Comparison of ENCODE assay signal across 9 mouse cellular contexts in the genomic region with DNA sequence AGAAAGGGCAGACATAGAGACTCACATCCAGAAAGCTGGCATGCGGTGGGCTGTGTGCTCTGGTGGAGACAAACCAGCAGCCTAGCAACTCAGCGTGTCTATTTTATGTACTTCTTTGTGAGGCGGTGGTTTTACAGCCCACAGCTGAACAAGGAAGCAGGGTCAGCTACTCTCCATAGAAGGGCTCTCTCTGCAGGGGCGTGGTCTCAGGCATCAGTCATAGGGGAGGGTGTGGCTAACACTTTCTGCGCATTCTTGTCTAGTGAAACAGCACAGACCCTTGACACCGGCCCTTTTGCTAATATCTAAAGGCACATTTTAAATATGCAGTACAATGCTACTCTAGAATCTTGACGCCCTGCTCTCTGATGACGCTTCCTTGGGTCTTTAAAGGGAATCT.
A peak's percentile ranks its signal among the peaks of the same experiment; 100 is the strongest.
DNase-seq lines count a peak whose midpoint lies in the region; ATAC-seq lines count a peak whose summit lies in the region.
"Had no signal": no experiment of that assay in that cellular context is flagged by ENCODE, and none has a peak within 500 bp of the region (broad histone marks: within the 10 kb centered on the region; RNA-seq: fewer than 3 reads in every experiment).

No protein-coding gene starts in this region.

- H3K4me1 ChIP-seq in heart, embryonic 16.5 days (ENCODE audit: control insufficient read depth, insufficient read depth, low read length): no peaks in the 10 kb centered on the region
- H3K4me1 ChIP-seq: hindbrain, embryonic 15.5 days had no signal

- WGBS in heart, embryonic 16.5 days: 69% methylated on average over 8 of the region's 8 CpGs

- H3K9ac ChIP-seq in heart, embryonic 16.5 days (ENCODE audit: low read length): no peak overlapping the region
- H3K9ac ChIP-seq: hindbrain, embryonic 15.5 days had no signal

- DNase-seq in heart, adult 18-20 months: no peak
- DNase-seq in 416B (ENCODE audit: low read depth): peak; percentile 39
- peak; percentile 26 for DNase-seq in embryo, embryonic 11 days
- DNase-seq in gastrocnemius, postnatal 4 days (ENCODE audit: low spot score in 2 of 2): no peak
- no peak for DNase-seq in frontal cortex, postnatal 36 days (ENCODE audit: low spot score in 2 of 2)
- no peak for DNase-seq in layer of hippocampus, adult 9-11 months

- no peak overlapping the region for H3K27ac ChIP-seq in heart, embryonic 16.5 days (ENCODE audit: low read length)
- H3K27ac ChIP-seq: hindbrain, embryonic 15.5 days had no signal

- H3K9me3 ChIP-seq in heart, embryonic 16.5 days (replicated peaks; ENCODE audit: control insufficient read depth, low read length): no peaks in the 10 kb centered on the region
- H3K9me3 ChIP-seq: hindbrain, embryonic 15.5 days had no signal

- H3K4me3 ChIP-seq in heart, embryonic 16.5 days (ENCODE audit: low read length): no peak overlapping the region
- H3K4me3 ChIP-seq: hindbrain, embryonic 15.5 days had no signal

- ATAC-seq in heart, embryonic 16.5 days (replicated peaks; ENCODE audit: extremely low read depth, insufficient read depth, low FRiP score): 0 out of 2 replicates have a peak, but pooled peaks have one; percentile 32
- ATAC-seq in monocyte, adult 5-6 weeks (replicated peaks; ENCODE audit: insufficient number of reproducible peaks, low FRiP score, low TSS enrichment, poor library complexity, severe bottlenecking): peak; percentile 72

- no peaks in the 10 kb centered on the region for H3K27me3 ChIP-seq in heart, embryonic 16.5 days (ENCODE audit: control insufficient read depth, insufficient read depth, low read length)
- H3K27me3 ChIP-seq: hindbrain, embryonic 15.5 days had no signal

- H3K4me2 ChIP-seq in heart, embryonic 16.5 days (ENCODE audit: low read depth, low read length): no peak overlapping the region
- H3K4me2 ChIP-seq: hindbrain, embryonic 15.5 days had no signal

- H3K36me3 ChIP-seq in heart, embryonic 16.5 days (ENCODE audit: control insufficient read depth, insufficient read depth): no peaks in the 10 kb centered on the region
- H3K36me3 ChIP-seq: hindbrain, embryonic 15.5 days had no signal

Comparison
In these comparisons a context has a peak if more than half of its experiments do, and no peak if none do; other contexts are left out.
1. DNase-seq: peak in 416B (single experiment) and embryo, embryonic 11 days (single experiment); none in heart, adult 18-20 months (0 of 2), gastrocnemius, postnatal 4 days (0 of 2), frontal cortex, postnatal 36 days (0 of 2) and layer of hippocampus, adult 9-11 months (single experiment).